Mouse (Mus musculus) B cell, adult 2 months (primary cell): Measurements from ENCODE around the gene Gm6760.

Experiments
- DNase-seq, 2 experiments: peaks; one replicate each; pipeline ENCODE4 v3.0.0; 2022

The Gm6760 gene

DNA sequence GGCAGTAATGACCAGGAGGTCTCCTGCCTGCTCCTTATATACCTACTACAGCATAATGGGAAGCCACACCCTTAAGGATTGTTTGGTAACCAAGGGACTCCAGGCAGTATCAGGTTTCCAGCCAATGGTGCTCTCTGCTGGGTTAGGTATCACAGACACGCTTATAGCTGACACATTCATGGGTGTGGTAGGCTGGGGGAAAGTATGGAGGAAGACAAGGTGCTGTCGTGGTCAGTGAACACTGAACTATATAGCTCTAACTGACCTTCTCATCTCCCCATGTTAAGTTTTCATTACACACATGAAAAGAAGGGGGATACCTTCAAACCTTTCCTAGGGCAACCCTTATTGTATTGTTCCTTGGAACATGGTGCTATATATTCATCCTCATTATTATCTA lies at the start of gene Gm6760:
Gene Gm6760 (minus strand): TSS at position 101 of the 400 bp plus-strand sequence.
- DNase-seq: no peak

DNA sequence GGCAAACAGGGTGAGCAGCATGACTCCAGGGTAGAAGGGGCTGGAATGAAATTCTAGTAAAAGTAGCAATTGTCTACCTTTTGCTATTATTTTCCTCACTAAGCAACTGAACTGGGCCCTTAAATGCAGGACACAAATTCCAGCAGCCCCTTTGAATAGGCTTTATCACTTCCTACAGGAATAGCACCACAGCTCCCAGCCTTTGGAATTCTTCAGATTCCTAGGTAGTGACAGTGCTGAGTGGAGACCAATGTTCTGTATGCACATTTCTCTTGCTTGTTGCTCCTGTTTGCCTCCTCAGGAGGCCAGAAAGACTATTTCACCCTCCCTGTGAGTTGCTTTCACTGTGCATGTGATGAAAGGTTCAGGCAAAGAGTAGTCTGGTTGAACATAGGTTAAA lies 29.2 kb upstream of the Gm6760 start:
- no peak for DNase-seq

- no peak for DNase-seq
Observed at GRCm38 (mm10) chrX:64173248-64173647, 21.2 kb upstream of the Gm6760 start, which contains the start of gene 3830417A13Rik. 3830417A13Rik (plus strand) TSS chrX:64173548.
